Mouse (Mus musculus) spleen, postnatal 36 days (tissue): ENCODE measurements around the gene Saa2.
"Not testable (repeated sequence)": the region's sequence is repeated elsewhere in the genome, so short reads cannot be mapped to it uniquely, and the experiment has no call there.

Experiments
- DNase-seq, 2 experiments: peaks; one replicate each; pipeline ENCODE4 v3.0.0; 2022; ENCODE audit warnings: low spot score in 2 of 2, mixed read lengths in 1 of 2

Saa2 gene

GRCm38 (mm10) chr7:46751490-46751889 lies at the start of gene Saa2:
Gene Saa2, plus strand, starts transcription at chr7:46751790.
- no peak for DNase-seq

GRCm38 (mm10) chr7:46710390-46710844 lies 41.2 kb upstream of the Saa2 start, which contains the start of gene Saal1:
Gene Saal1, minus strand, starts transcription at chr7:46710680.
- DNase-seq = peak; percentile 77 to 84

- peak; percentile 43 to 46 for DNase-seq
Measured at GRCm38 (mm10) chr7:46712250-46712649, 39.3 kb upstream of the Saa2 start.

- DNase-seq = peak; percentile 61 to 63
Measured at GRCm38 (mm10) chr7:46714518-46714917, 37.1 kb upstream of the Saa2 start.

GRCm38 (mm10) chr7:46715600-46715999 lies 36.0 kb upstream of the Saa2 start, which contains the start of gene Saa3:
Gene Saa3, minus strand, starts transcription at chr7:46715700.
- DNase-seq = no peak

- DNase-seq = peak; percentile 11 to 24
Measured at GRCm38 (mm10) chr7:46716897-46717296, 34.7 kb upstream of the Saa2 start.

GRCm38 (mm10) chr7:46718591-46719270 lies 32.9 kb upstream of the Saa2 start:
- DNase-seq = no peak

GRCm38 (mm10) chr7:46719526-46719925 lies 32.1 kb upstream of the Saa2 start:
- no peak for DNase-seq

- no peak for DNase-seq
Measured at GRCm38 (mm10) chr7:46720460-46720859, 31.1 kb upstream of the Saa2 start.

GRCm38 (mm10) chr7:46723354-46723753 lies 28.2 kb upstream of the Saa2 start:
- DNase-seq = no peak

- DNase-seq = no peak
Measured at GRCm38 (mm10) chr7:46723849-46724248, 27.7 kb upstream of the Saa2 start.

GRCm38 (mm10) chr7:46724396-46724795 lies 27.2 kb upstream of the Saa2 start:
- no peak for DNase-seq

GRCm38 (mm10) chr7:46727584-46727983 lies 24.0 kb upstream of the Saa2 start:
- DNase-seq = no peak

GRCm38 (mm10) chr7:46732458-46732857 lies 19.1 kb upstream of the Saa2 start, which contains the start of gene Saa4:
Gene Saa4, minus strand, starts transcription at chr7:46732603.
- DNase-seq = no peak

GRCm38 (mm10) chr7:46734983-46735382 lies 16.6 kb upstream of the Saa2 start:
- peak; percentile 64 for DNase-seq

GRCm38 (mm10) chr7:46738561-46739460 lies 12.8 kb upstream of the Saa2 start:
- no peak for DNase-seq

- DNase-seq = not testable (repeated sequence)
Measured at GRCm38 (mm10) chr7:46740041-46740440, 11.5 kb upstream of the Saa2 start.

GRCm38 (mm10) chr7:46742880-46743279 lies 8.7 kb upstream of the Saa2 start, which contains the start of gene Saa1:
Gene Saa1, minus strand, starts transcription at chr7:46742980.
- not testable (repeated sequence) for DNase-seq

GRCm38 (mm10) chr7:46745816-46746215 lies 5.8 kb upstream of the Saa2 start:
- no peak for DNase-seq

GRCm38 (mm10) chr7:46746381-46746780 lies 5.2 kb upstream of the Saa2 start:
- DNase-seq = no peak

- peak in 1 of 2 experiments; percentile 9 for DNase-seq
Measured at GRCm38 (mm10) chr7:46748459-46748858, 3.1 kb upstream of the Saa2 start.

GRCm38 (mm10) chr7:46761049-46761795 lies 9.6 kb downstream of the Saa2 start:
- DNase-seq = no peak
